Mouse (Mus musculus) CH12.LX (cell line): ENCODE results near the gene Tdrd3. TPM values are rescaled to one million over a fixed set of nuclear protein-coding genes. Genes with fewer than 3 reads are reported as not detected.

ENCODE experiments used
- DNase-seq: peaks from one replicate; pipeline ENCODE4 v3.0.0-alpha.2; 2013; ENCODE audit errors: extremely low read depth
- H3K27ac ChIP-seq: 2 replicates; pipeline ENCODE4 v1.5.1; 2012; ENCODE audit warnings: low read depth, mild to moderate bottlenecking, control low read depth, moderate library complexity; ENCODE audit not compliant: insufficient read depth
- H3K27me3 ChIP-seq: replicated peaks from 2 replicates; pipeline ENCODE3; 2012; ENCODE audit warnings: inconsistent platforms
- H3K36me3 ChIP-seq, 2 experiments: replicated peaks in 1 of 2; 2 replicates each; pipeline versions ENCODE3 to v1.6.1; 2012; ENCODE audit warnings: inconsistent platforms in 1 of 2, low read length in 1 of 2, mild to moderate bottlenecking in 1 of 2, mixed read lengths in 1 of 2, moderate library complexity in 1 of 2; ENCODE audit not compliant: control insufficient read depth in 1 of 2, insufficient read depth in 1 of 2
- H3K4me1 ChIP-seq, 2 experiments: 2 replicates each; pipeline ENCODE4 v1.6.1; 2012; ENCODE audit warnings: inconsistent platforms in 1 of 2, moderate library complexity in 1 of 2; ENCODE audit not compliant: insufficient read depth in 2 of 2, control insufficient read depth in 1 of 2
- H3K4me2 ChIP-seq: 2 replicates; pipeline ENCODE4 v1.6.1; 2012; ENCODE audit warnings: low read depth, mild to moderate bottlenecking, control low read depth; ENCODE audit not compliant: poor library complexity, insufficient read depth, severe bottlenecking
- H3K4me3 ChIP-seq, 3 experiments: fragments of 150-350 bp in 1 of 3; sonication (generic) in 1 of 3; replicated peaks in 1 of 3; 2 replicates each; pipeline versions ENCODE3 to v1.5.1; 2011 to 2012; ENCODE audit warnings: low read depth in 2 of 3, low read length in 2 of 3, mild to moderate bottlenecking in 2 of 3, moderate library complexity in 2 of 3, control low read depth in 1 of 3, improper control_type of control experiment in 1 of 3, inconsistent platforms in 1 of 3, mixed read lengths in 1 of 3; ENCODE audit not compliant: poor library complexity in 1 of 3
- H3K79me2 ChIP-seq: replicated peaks from 2 replicates; pipeline ENCODE4 v1.6.1; 2012; ENCODE audit warnings: mild to moderate bottlenecking, moderate library complexity; ENCODE audit not compliant: control insufficient read depth, poor library complexity, insufficient read depth, severe bottlenecking; ENCODE audit errors: extremely low read depth
- H3K9ac ChIP-seq: 2 replicates; pipeline ENCODE4 v1.6.1; 2012; ENCODE audit warnings: low read depth, mild to moderate bottlenecking, control low read depth, moderate library complexity; ENCODE audit not compliant: insufficient read depth
- H3K9me3 ChIP-seq: replicated peaks from 2 replicates; pipeline ENCODE3; 2012; ENCODE audit warnings: low read length, inconsistent platforms, mixed read lengths
- BHLHE40 ChIP-seq: IDR thresholded peaks from 2 replicates; pipeline ENCODE4 v1.6.1; 2011; ENCODE audit warnings: mild to moderate bottlenecking, low read depth, low read length, improper control_type of control experiment
- CHD2 ChIP-seq: IDR thresholded peaks from 2 replicates; pipeline ENCODE4 v1.6.1; 2011; ENCODE audit warnings: low read length, improper control_type of control experiment
- CTCF ChIP-seq, 2 experiments: IDR thresholded peaks in 1 of 2; conservative IDR thresholded peaks in 1 of 2; 2 replicates each; pipeline ENCODE4 v1.5.1; 2011 to 2012; ENCODE audit warnings: low read depth in 2 of 2, low read length in 2 of 2, improper control_type of control experiment in 1 of 2, inconsistent platforms in 1 of 2, mild to moderate bottlenecking in 1 of 2, moderate library complexity in 1 of 2
- ELF1 ChIP-seq: IDR thresholded peaks from 2 replicates; pipeline ENCODE4 v1.6.1; 2014; ENCODE audit warnings: low read depth, mild to moderate bottlenecking, inconsistent platforms, low read length, improper control_type of control experiment
- EP300 ChIP-seq: IDR thresholded peaks from 2 replicates; pipeline ENCODE4 v1.6.1; 2011; ENCODE audit warnings: low read length, improper control_type of control experiment
- ETS1 ChIP-seq: conservative IDR thresholded peaks from 2 replicates; pipeline ENCODE4 v1.6.1; 2012; ENCODE audit warnings: low read depth, mild to moderate bottlenecking, inconsistent platforms, low read length, improper control_type of control experiment, moderate library complexity
- GABPA ChIP-seq: IDR thresholded peaks from 2 replicates; pipeline ENCODE4 v1.6.1; 2012; ENCODE audit warnings: low read depth, low read length, improper control_type of control experiment, inconsistent platforms; ENCODE audit not compliant: insufficient replicate concordance
- HCFC1 ChIP-seq: IDR thresholded peaks from 2 replicates; pipeline ENCODE4 v1.6.1; 2012; ENCODE audit warnings: low read depth, mild to moderate bottlenecking, inconsistent platforms, low read length, improper control_type of control experiment
- IRF4 ChIP-seq: IDR thresholded peaks from 2 replicates; pipeline ENCODE4 v1.6.1; 2014; ENCODE audit warnings: low read depth, mild to moderate bottlenecking, inconsistent platforms, low read length, improper control_type of control experiment
- JUN ChIP-seq: IDR thresholded peaks from 2 replicates; pipeline ENCODE4 v1.6.1; 2011; ENCODE audit warnings: low read depth, mild to moderate bottlenecking, low read length, improper control_type of control experiment, moderate library complexity; ENCODE audit not compliant: insufficient read depth
- JUND ChIP-seq: conservative IDR thresholded peaks from 2 replicates; pipeline ENCODE4 v1.6.1; 2011; ENCODE audit warnings: low read depth, low read length, improper control_type of control experiment
- KAT2A ChIP-seq: IDR thresholded peaks from 2 replicates; pipeline ENCODE4 v1.6.1; 2012; ENCODE audit warnings: low read length, improper control_type of control experiment, inconsistent platforms; ENCODE audit not compliant: insufficient replicate concordance
- MAX ChIP-seq: IDR thresholded peaks from 2 replicates; pipeline ENCODE4 v1.6.1; 2011; ENCODE audit warnings: low read length, improper control_type of control experiment
- NRF1 ChIP-seq: IDR thresholded peaks from 2 replicates; pipeline ENCODE4 v1.6.1; 2014; ENCODE audit warnings: low read depth, mild to moderate bottlenecking, inconsistent platforms, low read length, improper control_type of control experiment, moderate library complexity
- PAX5 ChIP-seq: IDR thresholded peaks from 2 replicates; pipeline ENCODE4 v1.6.1; 2012; ENCODE audit warnings: low read length, inconsistent platforms, mixed read lengths
- POLR2A ChIP-seq: IDR thresholded peaks from 2 replicates; pipeline ENCODE4 v1.6.1; 2011; ENCODE audit warnings: low read depth, mild to moderate bottlenecking, improper control_type of control experiment, low read length
- POLR2AphosphoS2 ChIP-seq: IDR thresholded peaks from 2 replicates; pipeline ENCODE4 v1.6.1; 2011; ENCODE audit warnings: low read depth, low read length, improper control_type of control experiment
- RCOR1 ChIP-seq: conservative IDR thresholded peaks from 2 replicates; pipeline ENCODE4 v1.6.1; 2012; ENCODE audit warnings: low read depth, mild to moderate bottlenecking, inconsistent platforms, low read length, improper control_type of control experiment
- TCF12 ChIP-seq: IDR thresholded peaks from 2 replicates; pipeline ENCODE4 v1.6.1; 2014; ENCODE audit warnings: low read depth, mild to moderate bottlenecking, inconsistent platforms, low read length, improper control_type of control experiment
- USF1 ChIP-seq: IDR thresholded peaks from 2 replicates; pipeline ENCODE4 v1.6.1; 2014; ENCODE audit warnings: low read depth, mild to moderate bottlenecking, inconsistent platforms, low read length, improper control_type of control experiment
- USF2 ChIP-seq: conservative IDR thresholded peaks from 2 replicates; pipeline ENCODE4 v1.6.1; 2011; ENCODE audit warnings: low read depth, low read length, improper control_type of control experiment
- ZKSCAN1 ChIP-seq: IDR thresholded peaks from 2 replicates; pipeline ENCODE4 v1.6.1; 2012; ENCODE audit warnings: low read depth, inconsistent platforms, low read length, improper control_type of control experiment, borderline replicate concordance
- dilution Hi-C: fragments of 300-500 bp; cut with MboI; formaldehyde crosslinking; loops from 2 replicates; pipeline ENCODE4 v1.14.3; 2020; ENCODE audit warnings: low sequenced_read_pairs; ENCODE audit not compliant: extremely low pct_unique_long_range_greater_than_20kb, extremely low pct_ligation_motif_present
- in situ Hi-C: fragments of 300-500 bp; cut with MboI; formaldehyde crosslinking; loops from 3 replicates; pipeline ENCODE4 v1.14.3; 2019; ENCODE audit warnings: low sequenced_read_pairs, low pct_ligation_motif_present, low pct_unique_long_range_greater_than_20kb, mixed read lengths
- polyA plus RNA-seq: library from polyadenylated mRNA; unstranded; fragments of >175 nt; gene quantifications from 2 replicates; pipeline ENCODE4 v1.2.1, GENCODE M21; 2012; ENCODE audit warnings: low read depth; ENCODE audit not compliant: insufficient read length
- total RNA-seq, 2 experiments: library from RNA; depleted of rRNA; stranded (reverse); fragments of 300-350 nt in 1 of 2; fragments of >200 nt in 1 of 2; gene quantifications; 2 replicates each; pipeline ENCODE4 v1.2.3; 2012 to 2014

The Tdrd3 gene
- total and polyA plus RNA-seq, 3 experiments, result 6.5 to 12.8 (median 10.9) TPM

DNA sequence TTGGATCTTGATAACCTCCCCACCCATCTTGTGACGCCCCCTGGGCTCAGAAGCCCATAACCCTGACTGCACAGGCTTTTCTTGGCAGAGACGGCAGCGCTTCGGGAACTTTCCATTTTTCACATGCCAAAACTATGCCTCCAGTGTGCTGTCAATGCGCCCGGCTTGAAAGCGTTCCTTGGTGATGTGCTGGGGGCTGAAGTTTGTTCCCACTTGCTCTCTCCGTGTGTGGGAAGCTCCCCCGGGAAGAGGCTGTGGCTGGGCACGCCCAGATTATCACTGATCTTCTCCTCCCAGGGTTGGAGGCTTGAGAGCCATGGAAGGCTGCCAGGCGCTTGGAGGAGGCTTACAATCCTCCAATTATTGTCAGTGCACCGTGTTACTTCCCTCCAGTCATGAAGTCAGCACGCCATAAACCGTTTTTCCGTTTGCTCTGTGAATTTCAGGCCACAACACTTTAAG, 152.0 kb downstream of the Tdrd3 start:
- no peaks in the 10 kb centered on the region for H3K9me3 ChIP-seq
- H3K27ac ChIP-seq, result no peak overlapping the region
- H3K4me2 ChIP-seq, result no peak overlapping the region
- DNase-seq, result no peak
- H3K4me1 ChIP-seq, result no peaks in the 10 kb centered on the region
- no peaks in the 10 kb centered on the region for H3K79me2 ChIP-seq
- TF ChIP-seq MAX (no peak), PAX5 (no peak), JUND (no peak), ELF1 (no peak), BHLHE40 (no peak), USF2 (no peak), KAT2A (no peak), CTCF (conservative IDR thresholded peaks at IDR 0.05 in 1 of 2, IDR thresholded peaks at IDR 0.05 in 1 of 2; ENCODE audit: low read depth in 2 of 2, low read length in 2 of 2) (no peak), IRF4 (no peak), CHD2 (no peak), POLR2A (no peak), POLR2AphosphoS2 (no peak), ETS1 (no peak), EP300 (no peak), ZKSCAN1 (no peak), GABPA (no peak), HCFC1 (no peak), RCOR1 (no peak), JUN (no peak)
- peaks cover 4% of the 10 kb centered on the region for H3K27me3 ChIP-seq
- H3K4me3 ChIP-seq, result no peak overlapping the region
- dilution Hi-C loops (no loop called here), in situ Hi-C loops (no loop called here)
- no peak overlapping the region for H3K9ac ChIP-seq
- no peaks in the 10 kb centered on the region for H3K36me3 ChIP-seq

- peaks cover 4% of the 10 kb centered on the region for H3K27me3 ChIP-seq
- dilution Hi-C loops (no loop called here), in situ Hi-C loops (no loop called here)
- no peak for TF ChIP-seq TCF12
- TF ChIP-seq HCFC1, result no peak
- TF ChIP-seq USF1, result no peak
- TF ChIP-seq NRF1, result no peak
- H3K9me3 ChIP-seq, result no peaks in the 10 kb centered on the region
- H3K79me2 ChIP-seq, result no peaks in the 10 kb centered on the region
- H3K9ac ChIP-seq, result no peak overlapping the region
- no peaks in the 10 kb centered on the region for H3K36me3 ChIP-seq
- H3K27ac ChIP-seq, result no peak overlapping the region
- H3K4me3 ChIP-seq, result no peak overlapping the region
- H3K4me2 ChIP-seq, result no peak overlapping the region
- H3K4me1 ChIP-seq, result no peaks in the 10 kb centered on the region
- no peak for DNase-seq
Observed at GRCm38 (mm10) chr14:87569471-87569870, 153.0 kb downstream of the Tdrd3 start.
